Mouse (Mus musculus) CH12.LX (cell line): Measurements from ENCODE around the gene P4hb. TPM values are rescaled to one million over a fixed set of nuclear protein-coding genes. Genes with fewer than 3 reads are reported as not detected.

ENCODE experiments used
- DNase-seq: peaks from one replicate; pipeline ENCODE4 v3.0.0-alpha.2; 2013; ENCODE audit errors: extremely low read depth
- H3K27ac ChIP-seq: 2 replicates; pipeline ENCODE4 v1.5.1; 2012; ENCODE audit warnings: low read depth, mild to moderate bottlenecking, control low read depth, moderate library complexity; ENCODE audit not compliant: insufficient read depth
- H3K27me3 ChIP-seq: replicated peaks from 2 replicates; pipeline ENCODE3; 2012; ENCODE audit warnings: inconsistent platforms
- H3K36me3 ChIP-seq, 2 experiments: replicated peaks in 1 of 2; 2 replicates each; pipeline versions ENCODE3 to v1.6.1; 2012; ENCODE audit warnings: inconsistent platforms in 1 of 2, low read length in 1 of 2, mild to moderate bottlenecking in 1 of 2, mixed read lengths in 1 of 2, moderate library complexity in 1 of 2; ENCODE audit not compliant: control insufficient read depth in 1 of 2, insufficient read depth in 1 of 2
- H3K4me1 ChIP-seq, 2 experiments: 2 replicates each; pipeline ENCODE4 v1.6.1; 2012; ENCODE audit warnings: inconsistent platforms in 1 of 2, moderate library complexity in 1 of 2; ENCODE audit not compliant: insufficient read depth in 2 of 2, control insufficient read depth in 1 of 2
- H3K4me2 ChIP-seq: 2 replicates; pipeline ENCODE4 v1.6.1; 2012; ENCODE audit warnings: low read depth, mild to moderate bottlenecking, control low read depth; ENCODE audit not compliant: poor library complexity, insufficient read depth, severe bottlenecking
- H3K4me3 ChIP-seq, 3 experiments: fragments of 150-350 bp in 1 of 3; sonication (generic) in 1 of 3; replicated peaks in 1 of 3; 2 replicates each; pipeline versions ENCODE3 to v1.5.1; 2011 to 2012; ENCODE audit warnings: low read depth in 2 of 3, low read length in 2 of 3, mild to moderate bottlenecking in 2 of 3, moderate library complexity in 2 of 3, control low read depth in 1 of 3, improper control_type of control experiment in 1 of 3, inconsistent platforms in 1 of 3, mixed read lengths in 1 of 3; ENCODE audit not compliant: poor library complexity in 1 of 3
- H3K79me2 ChIP-seq: replicated peaks from 2 replicates; pipeline ENCODE4 v1.6.1; 2012; ENCODE audit warnings: mild to moderate bottlenecking, moderate library complexity; ENCODE audit not compliant: control insufficient read depth, poor library complexity, insufficient read depth, severe bottlenecking; ENCODE audit errors: extremely low read depth
- H3K9ac ChIP-seq: 2 replicates; pipeline ENCODE4 v1.6.1; 2012; ENCODE audit warnings: low read depth, mild to moderate bottlenecking, control low read depth, moderate library complexity; ENCODE audit not compliant: insufficient read depth
- H3K9me3 ChIP-seq: replicated peaks from 2 replicates; pipeline ENCODE3; 2012; ENCODE audit warnings: low read length, inconsistent platforms, mixed read lengths
- BHLHE40 ChIP-seq: IDR thresholded peaks from 2 replicates; pipeline ENCODE4 v1.6.1; 2011; ENCODE audit warnings: mild to moderate bottlenecking, low read depth, low read length, improper control_type of control experiment
- CHD2 ChIP-seq: IDR thresholded peaks from 2 replicates; pipeline ENCODE4 v1.6.1; 2011; ENCODE audit warnings: low read length, improper control_type of control experiment
- CTCF ChIP-seq, 2 experiments: IDR thresholded peaks in 1 of 2; conservative IDR thresholded peaks in 1 of 2; 2 replicates each; pipeline ENCODE4 v1.5.1; 2011 to 2012; ENCODE audit warnings: low read depth in 2 of 2, low read length in 2 of 2, improper control_type of control experiment in 1 of 2, inconsistent platforms in 1 of 2, mild to moderate bottlenecking in 1 of 2, moderate library complexity in 1 of 2
- E2F4 ChIP-seq: IDR thresholded peaks from 2 replicates; pipeline ENCODE4 v1.6.1; 2011; ENCODE audit warnings: low read depth, low read length, improper control_type of control experiment; ENCODE audit not compliant: insufficient replicate concordance
- ELF1 ChIP-seq: IDR thresholded peaks from 2 replicates; pipeline ENCODE4 v1.6.1; 2014; ENCODE audit warnings: low read depth, mild to moderate bottlenecking, inconsistent platforms, low read length, improper control_type of control experiment
- EP300 ChIP-seq: IDR thresholded peaks from 2 replicates; pipeline ENCODE4 v1.6.1; 2011; ENCODE audit warnings: low read length, improper control_type of control experiment
- GABPA ChIP-seq: IDR thresholded peaks from 2 replicates; pipeline ENCODE4 v1.6.1; 2012; ENCODE audit warnings: low read depth, low read length, improper control_type of control experiment, inconsistent platforms; ENCODE audit not compliant: insufficient replicate concordance
- HCFC1 ChIP-seq: IDR thresholded peaks from 2 replicates; pipeline ENCODE4 v1.6.1; 2012; ENCODE audit warnings: low read depth, mild to moderate bottlenecking, inconsistent platforms, low read length, improper control_type of control experiment
- JUN ChIP-seq: IDR thresholded peaks from 2 replicates; pipeline ENCODE4 v1.6.1; 2011; ENCODE audit warnings: low read depth, mild to moderate bottlenecking, low read length, improper control_type of control experiment, moderate library complexity; ENCODE audit not compliant: insufficient read depth
- KAT2A ChIP-seq: IDR thresholded peaks from 2 replicates; pipeline ENCODE4 v1.6.1; 2012; ENCODE audit warnings: low read length, improper control_type of control experiment, inconsistent platforms; ENCODE audit not compliant: insufficient replicate concordance
- MAFK ChIP-seq: IDR thresholded peaks from 2 replicates; pipeline ENCODE4 v1.6.1; 2011; ENCODE audit warnings: low read length, improper control_type of control experiment; ENCODE audit not compliant: insufficient replicate concordance
- MAX ChIP-seq: IDR thresholded peaks from 2 replicates; pipeline ENCODE4 v1.6.1; 2011; ENCODE audit warnings: low read length, improper control_type of control experiment
- MEF2A ChIP-seq: IDR thresholded peaks from 2 replicates; pipeline ENCODE4 v1.6.1; 2014; ENCODE audit warnings: low read depth, mild to moderate bottlenecking, inconsistent platforms, low read length, improper control_type of control experiment, borderline replicate concordance
- MXI1 ChIP-seq: IDR thresholded peaks from 2 replicates; pipeline ENCODE4 v1.6.1; 2011; ENCODE audit warnings: mild to moderate bottlenecking, low read depth, low read length, improper control_type of control experiment
- MYC ChIP-seq: IDR thresholded peaks from 2 replicates; pipeline ENCODE4 v1.6.1; 2011; ENCODE audit warnings: low read depth, mild to moderate bottlenecking, improper control_type of control experiment, low read length
- NELFE ChIP-seq: IDR thresholded peaks from 2 replicates; pipeline ENCODE4 v1.6.1; 2011; ENCODE audit warnings: low read depth, low read length, improper control_type of control experiment
- NRF1 ChIP-seq: IDR thresholded peaks from 2 replicates; pipeline ENCODE4 v1.6.1; 2014; ENCODE audit warnings: low read depth, mild to moderate bottlenecking, inconsistent platforms, low read length, improper control_type of control experiment, moderate library complexity
- PAX5 ChIP-seq: IDR thresholded peaks from 2 replicates; pipeline ENCODE4 v1.6.1; 2012; ENCODE audit warnings: low read length, inconsistent platforms, mixed read lengths
- POLR2A ChIP-seq: IDR thresholded peaks from 2 replicates; pipeline ENCODE4 v1.6.1; 2011; ENCODE audit warnings: low read depth, mild to moderate bottlenecking, improper control_type of control experiment, low read length
- RAD21 ChIP-seq: IDR thresholded peaks from 2 replicates; pipeline ENCODE4 v1.6.1; 2011; ENCODE audit warnings: low read depth, mild to moderate bottlenecking, low read length, improper control_type of control experiment, moderate library complexity
- RCOR1 ChIP-seq: conservative IDR thresholded peaks from 2 replicates; pipeline ENCODE4 v1.6.1; 2012; ENCODE audit warnings: low read depth, mild to moderate bottlenecking, inconsistent platforms, low read length, improper control_type of control experiment
- SIN3A ChIP-seq: IDR thresholded peaks from 2 replicates; pipeline ENCODE4 v1.6.1; 2012; ENCODE audit warnings: low read length, improper control_type of control experiment, inconsistent platforms
- SMC3 ChIP-seq: IDR thresholded peaks from 2 replicates; pipeline ENCODE4 v1.6.1; 2011; ENCODE audit warnings: low read depth, low read length, improper control_type of control experiment
- TBP ChIP-seq: conservative IDR thresholded peaks from 2 replicates; pipeline ENCODE4 v1.6.1; 2011; ENCODE audit warnings: low read depth, low read length, improper control_type of control experiment
- TCF12 ChIP-seq: IDR thresholded peaks from 2 replicates; pipeline ENCODE4 v1.6.1; 2014; ENCODE audit warnings: low read depth, mild to moderate bottlenecking, inconsistent platforms, low read length, improper control_type of control experiment
- UBTF ChIP-seq: IDR thresholded peaks from 2 replicates; pipeline ENCODE4 v1.6.1; 2012; ENCODE audit warnings: low read depth, mild to moderate bottlenecking, inconsistent platforms, low read length, improper control_type of control experiment, moderate library complexity
- USF1 ChIP-seq: IDR thresholded peaks from 2 replicates; pipeline ENCODE4 v1.6.1; 2014; ENCODE audit warnings: low read depth, mild to moderate bottlenecking, inconsistent platforms, low read length, improper control_type of control experiment
- USF2 ChIP-seq: conservative IDR thresholded peaks from 2 replicates; pipeline ENCODE4 v1.6.1; 2011; ENCODE audit warnings: low read depth, low read length, improper control_type of control experiment
- ZC3H11A ChIP-seq: IDR thresholded peaks from 2 replicates; pipeline ENCODE4 v1.6.1; 2012; ENCODE audit warnings: low read depth, mild to moderate bottlenecking, inconsistent platforms, low read length, improper control_type of control experiment
- ZKSCAN1 ChIP-seq: IDR thresholded peaks from 2 replicates; pipeline ENCODE4 v1.6.1; 2012; ENCODE audit warnings: low read depth, inconsistent platforms, low read length, improper control_type of control experiment, borderline replicate concordance
- ZMIZ1 ChIP-seq: IDR thresholded peaks from 2 replicates; pipeline ENCODE4 v1.6.1; 2012; ENCODE audit warnings: low read depth, mild to moderate bottlenecking, inconsistent platforms, low read length, improper control_type of control experiment
- ZNF384 ChIP-seq: IDR thresholded peaks from 2 replicates; pipeline ENCODE4 v1.6.1; 2012; ENCODE audit warnings: low read depth, low read length, improper control_type of control experiment, inconsistent platforms
- dilution Hi-C: fragments of 300-500 bp; cut with MboI; formaldehyde crosslinking; loops from 2 replicates; pipeline ENCODE4 v1.14.3; 2020; ENCODE audit warnings: low sequenced_read_pairs; ENCODE audit not compliant: extremely low pct_unique_long_range_greater_than_20kb, extremely low pct_ligation_motif_present
- in situ Hi-C: fragments of 300-500 bp; cut with MboI; formaldehyde crosslinking; loops from 3 replicates; pipeline ENCODE4 v1.14.3; 2019; ENCODE audit warnings: low sequenced_read_pairs, low pct_ligation_motif_present, low pct_unique_long_range_greater_than_20kb, mixed read lengths
- polyA plus RNA-seq: library from polyadenylated mRNA; unstranded; fragments of >175 nt; gene quantifications from 2 replicates; pipeline ENCODE4 v1.2.1, GENCODE M21; 2012; ENCODE audit warnings: low read depth; ENCODE audit not compliant: insufficient read length
- total RNA-seq, 2 experiments: library from RNA; depleted of rRNA; stranded (reverse); fragments of 300-350 nt in 1 of 2; fragments of >200 nt in 1 of 2; gene quantifications; 2 replicates each; pipeline ENCODE4 v1.2.3; 2012 to 2014

The P4hb gene
- total and polyA plus RNA-seq, 3 experiments, result 486 to 644 (median 531) TPM

DNA sequence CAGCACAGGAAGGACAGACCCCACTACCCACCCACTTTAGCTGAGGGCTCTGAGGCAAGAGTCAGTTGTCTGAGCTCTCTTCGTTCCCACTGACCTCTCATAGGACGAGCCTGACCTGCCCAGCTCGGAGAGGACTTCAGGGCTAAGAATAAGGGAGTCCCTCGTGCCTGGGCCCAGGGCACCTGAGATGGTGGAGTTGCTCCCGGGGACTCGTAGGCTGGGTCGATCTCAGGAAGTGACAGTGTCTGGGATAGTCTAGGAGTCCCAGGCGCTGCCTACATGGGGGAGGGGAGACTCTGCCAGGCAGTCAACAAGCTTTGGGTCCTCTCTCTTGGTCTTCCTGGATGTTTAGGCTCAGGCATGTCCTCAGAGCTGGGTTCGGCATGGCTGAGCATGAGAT lies 52.6 kb downstream of the P4hb start:
- no peak for DNase-seq
- no peak for TF ChIP-seq RAD21
- no peak for TF ChIP-seq NRF1
- TF ChIP-seq ZKSCAN1, result no peak
- TF ChIP-seq USF1, result no peak
- no peak for TF ChIP-seq UBTF
- no peak for TF ChIP-seq USF2
- no peak for TF ChIP-seq ZNF384
- TF ChIP-seq BHLHE40, result no peak
- no peak for TF ChIP-seq NELFE
- TF ChIP-seq POLR2A, result no peak
- no peak for TF ChIP-seq GABPA
- no peak for TF ChIP-seq SIN3A
- TF ChIP-seq, all 38 proteins: peak for 0
- no peak overlapping the region for H3K9ac ChIP-seq
- peaks cover 7% of the 10 kb centered on the region for H3K9me3 ChIP-seq
- in situ Hi-C loops (loop anchor here (5.0 kb wide), 1 partner anchor 47 kb away; no protein-coding TSS in a partner anchor), dilution Hi-C loops (no loop called here)
- H3K4me3 ChIP-seq, result no peak overlapping the region
- H3K79me2 ChIP-seq, result no peaks in the 10 kb centered on the region
- H3K36me3 ChIP-seq, result no peaks in the 10 kb centered on the region
- no peak overlapping the region for H3K27ac ChIP-seq
- no peak overlapping the region for H3K4me2 ChIP-seq
- H3K4me1 ChIP-seq, result peaks cover 0 to 16% of the 10 kb centered on the region in 2 experiments; a peak in 2 of 4 replicates
- H3K27me3 ChIP-seq, result no peaks in the 10 kb centered on the region

DNA sequence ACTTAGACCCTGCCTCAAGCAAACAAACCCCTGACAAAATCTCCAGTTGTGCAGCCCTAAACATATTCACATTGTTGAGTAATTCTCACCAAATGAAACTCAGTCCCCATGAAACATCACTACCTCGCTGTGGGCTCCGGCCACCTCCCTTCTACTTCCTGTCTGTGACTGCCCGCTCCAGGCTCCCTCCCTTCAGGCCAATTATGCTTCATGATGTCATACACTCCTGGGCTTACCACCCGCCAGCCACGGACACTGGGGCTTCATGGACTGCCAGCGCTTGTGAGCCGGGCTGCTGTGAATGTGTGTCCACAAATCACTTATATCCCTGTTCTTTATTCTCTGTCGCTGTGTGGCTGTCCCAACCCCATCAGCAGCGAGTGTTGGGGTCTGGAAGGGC lies 53.3 kb downstream of the P4hb start:
- Histone ChIP-seq H3K79me2 (no peaks in the 10 kb centered on the region), H3K9me3 (peaks cover 6% of the 10 kb centered on the region), H3K4me3 (peak overlapping the region in 1 of 3 experiments; percentile 27), H3K36me3 (no peaks in the 10 kb centered on the region), H3K4me1 (peaks cover 0 to 18% of the 10 kb centered on the region in 2 experiments; a peak in 2 of 4 replicates), H3K9ac (peak overlapping the region; percentile 39; the same call in 1 of the 2 replicates), H3K27me3 (no peaks in the 10 kb centered on the region), H3K27ac (no peak overlapping the region), H3K4me2 (peak overlapping the region; percentile 56; the same call in 1 of the 2 replicates)
- DNase-seq, result no peak
- dilution Hi-C loops, result no loop called here
- in situ Hi-C loops, result loop anchor here (5.0 kb wide), 1 partner anchor 48 kb away; no protein-coding TSS in a partner anchor
- TF ChIP-seq GABPA (no peak), MEF2A (peak; percentile 98), PAX5 (no peak), SIN3A (no peak), BHLHE40 (no peak), ELF1 (peak; percentile 80), CTCF (conservative IDR thresholded peaks at IDR 0.05 in 1 of 2, IDR thresholded peaks at IDR 0.05 in 1 of 2; ENCODE audit: low read depth in 2 of 2, low read length in 2 of 2) (no peak), TCF12 (peak; percentile 62; the same call in 1 of the 2 replicates), HCFC1 (peak; percentile 16; the same call in 1 of the 2 replicates), MAX (no peak), MXI1 (no peak), EP300 (no peak), E2F4 (no peak), USF2 (no peak), ZMIZ1 (no peak), SMC3 (no peak), MAFK (no peak), TBP (peak; percentile 79), ZKSCAN1 (no peak), ZNF384 (no peak), CHD2 (no peak), RCOR1 (no peak), JUN (peak; percentile 87), USF1 (no peak), ZC3H11A (no peak), POLR2A (peak; percentile 79), MYC (no peak), NELFE (no peak), KAT2A (no peak)
